In the genomic region with DNA sequence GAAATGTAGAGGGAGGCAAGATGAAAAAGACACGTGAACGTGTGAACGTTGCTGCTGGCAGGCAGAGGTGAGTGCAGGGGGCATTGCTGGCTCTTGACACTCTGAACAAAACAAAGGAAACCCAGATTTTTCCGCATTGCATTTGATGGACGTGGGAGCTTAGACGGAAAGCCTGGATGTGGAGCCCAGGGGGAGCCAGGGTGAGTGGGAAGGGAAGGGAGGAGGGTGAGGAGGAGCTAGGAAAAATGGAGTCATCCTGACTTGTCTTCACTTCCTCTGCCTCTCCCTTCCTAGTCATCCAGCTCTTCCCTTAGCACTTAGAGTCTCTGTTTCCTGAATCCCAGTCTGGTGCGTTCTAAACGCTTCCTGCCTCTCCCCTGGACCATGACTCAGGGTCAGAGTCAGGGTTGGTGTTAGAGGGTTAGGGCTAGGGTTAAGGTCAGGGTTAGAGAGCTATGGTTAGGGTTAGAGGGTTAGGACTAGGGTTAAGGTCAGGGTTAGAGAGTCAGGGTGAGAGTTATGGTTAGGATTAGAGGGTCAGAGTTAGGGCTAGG, we compare ENCODE assay signal across 13 mouse cellular contexts.
A peak's percentile ranks its signal among the peaks of the same experiment; 100 is the strongest.
DNase-seq lines count a peak whose midpoint lies in the region; ATAC-seq and TF ChIP-seq lines count a peak whose summit lies in the region.
"Had no signal": no experiment of that assay in that cellular context is flagged by ENCODE, and none has a peak within 500 bp of the region (broad histone marks: within the 10 kb centered on the region; RNA-seq: fewer than 3 reads in every experiment).

No protein-coding gene starts in this region.

- TF ChIP-seq CTCF in cerebellum, adult 2 months (IDR thresholded peaks at IDR 0.05; ENCODE audit: borderline replicate concordance, insufficient read depth, low read depth, low read length): no peak

- H3K4me3 ChIP-seq in hindbrain, embryonic 10.5 days: no peak overlapping the region
- no peak overlapping the region for H3K4me3 ChIP-seq in hindbrain, embryonic 16.5 days (ENCODE audit: low read length)
- no peak overlapping the region for H3K4me3 ChIP-seq in cerebellum, adult 2 months (replicated peaks; ENCODE audit: insufficient read depth, low read depth, low read length)
- H3K4me3 ChIP-seq: forebrain, embryonic 15.5 days; megakaryocyte, embryonic 14.5 days; myocyte had no signal

- intact Hi-C loops in heart, postnatal 10 days (cut with DNase I): no loop called here

- no peak overlapping the region for H3K4me2 ChIP-seq in hindbrain, embryonic 16.5 days (ENCODE audit: low read length)
- H3K4me2 ChIP-seq: forebrain, embryonic 15.5 days had no signal

- no peaks in the 10 kb centered on the region for H3K36me3 ChIP-seq in hindbrain, embryonic 10.5 days
- no peaks in the 10 kb centered on the region for H3K36me3 ChIP-seq in hindbrain, embryonic 16.5 days (ENCODE audit: control insufficient read depth, insufficient read depth, low read length)
- H3K36me3 ChIP-seq: forebrain, embryonic 15.5 days had no signal

- no peaks in the 10 kb centered on the region for H3K9me3 ChIP-seq in hindbrain, embryonic 10.5 days
- H3K9me3 ChIP-seq in hindbrain, embryonic 16.5 days (ENCODE audit: control insufficient read depth, low read length): no peaks in the 10 kb centered on the region
- H3K9me3 ChIP-seq: forebrain, embryonic 15.5 days had no signal

- no peaks in the 10 kb centered on the region for H3K27me3 ChIP-seq in hindbrain, embryonic 10.5 days (ENCODE audit: insufficient read depth, poor library complexity, severe bottlenecking)
- H3K27me3 ChIP-seq in hindbrain, embryonic 16.5 days (replicated peaks; ENCODE audit: control insufficient read depth, insufficient read depth, low read length): no peaks in the 10 kb centered on the region
- no peaks in the 10 kb centered on the region for H3K27me3 ChIP-seq in cerebellum, adult 2 months (ENCODE audit: control insufficient read depth, insufficient read depth, low read length)
- H3K27me3 ChIP-seq: forebrain, embryonic 15.5 days had no signal

- H3K27ac ChIP-seq in hindbrain, embryonic 10.5 days: peak overlapping the region; percentile 53; the same call in 1 of the 2 replicates
- no peak overlapping the region for H3K27ac ChIP-seq in hindbrain, embryonic 16.5 days (ENCODE audit: low read depth, low read length)
- no peak overlapping the region for H3K27ac ChIP-seq in cerebellum, adult 2 months (ENCODE audit: insufficient read depth, low read length)
- H3K27ac ChIP-seq: forebrain, embryonic 15.5 days had no signal

- WGBS in hindbrain, embryonic 10.5 days: 47% methylated on average over 8 of the region's 8 CpGs
- WGBS in hindbrain, embryonic 16.5 days: 50% methylated on average over 8 of the region's 8 CpGs
- 45% methylated on average over 8 of the region's 8 CpGs for WGBS in cerebellum, adult 2 months

- no peak overlapping the region for H3K9ac ChIP-seq in hindbrain, embryonic 16.5 days (ENCODE audit: low read depth, low read length)
- H3K9ac ChIP-seq: forebrain, embryonic 15.5 days had no signal

- TF ChIP-seq POLR2A in cerebellum, adult 2 months (IDR thresholded peaks at IDR 0.05; ENCODE audit: borderline replicate concordance, insufficient read depth, low read length): no peak

- H3K4me1 ChIP-seq in hindbrain, embryonic 10.5 days (replicated peaks): peaks cover 26% of the 10 kb centered on the region
- H3K4me1 ChIP-seq in hindbrain, embryonic 16.5 days (ENCODE audit: control insufficient read depth, insufficient read depth, low read depth, low read length): no peaks in the 10 kb centered on the region
- H3K4me1 ChIP-seq in cerebellum, adult 2 months (ENCODE audit: control insufficient read depth, insufficient read depth, low read length): no peaks in the 10 kb centered on the region

- no peak for ATAC-seq in hindbrain, embryonic 16.5 days
- ATAC-seq: forebrain, embryonic 15.5 days; intestine, embryonic 16.5 days had no signal

- DNase-seq in hindbrain, embryonic 10.5 days (ENCODE audit: low spot score): no peak
- peak; percentile 19 for DNase-seq in embryo, embryonic 11 days
- peak; percentile 29 to 43 for DNase-seq in heart, postnatal 10 days
- DNase-seq in kidney, postnatal 36 days: peak; percentile 30 to 42
- no peak for DNase-seq in layer of hippocampus, adult 9-10 months (ENCODE audit: low spot score)
- no peak for DNase-seq in cerebellum, adult 2 months
- no peak for DNase-seq in frontal cortex, postnatal 10 days (ENCODE audit: low spot score in 2 of 2)
- DNase-seq: thymus, postnatal 4 days had no signal

Comparison
In these comparisons a context has a peak if more than half of its experiments do, and no peak if none do; other contexts are left out.
1. DNase-seq: peak in embryo, embryonic 11 days (single experiment), heart, postnatal 10 days (2 of 2) and kidney, postnatal 36 days (2 of 2); none in hindbrain, embryonic 10.5 days (single experiment), layer of hippocampus, adult 9-10 months (single experiment), cerebellum, adult 2 months (0 of 2) and frontal cortex, postnatal 10 days (0 of 2).